Mouse (Mus musculus): ENCODE measurements at regions not wholly inside any gene's neighbourhood (a gene's known extent, or its start where the extent isn't known, plus 50 kb on each side); places are given as distances from the start of the nearest gene placed in this dataset.

GRCm38 (mm10) chr4:33696969-33697368 is 227.4 kb upstream of the Cnr1 start:
- TF ChIP-seq POLR2A (IDR thresholded peaks at IDR 0.05; ENCODE audit: insufficient read depth, low read depth, low read length) (no peak), CTCF (IDR thresholded peaks at IDR 0.05) (no peak)
